Mouse (Mus musculus) spleen, embryonic (tissue): Measurements from ENCODE around the gene C2cd5.
"Not testable (repeated sequence)": the region's sequence is repeated elsewhere in the genome, so short reads cannot be mapped to it uniquely, and the experiment has no call there.

ENCODE experiments used
- CTCF ChIA-PET: fragments of 350-600 bp; sonication (Branson Sonifier 250); formaldehyde crosslinking; loops from one replicate; lab custom pipeline; 2022; lab: Charles Lee

Gene C2cd5

DNA sequence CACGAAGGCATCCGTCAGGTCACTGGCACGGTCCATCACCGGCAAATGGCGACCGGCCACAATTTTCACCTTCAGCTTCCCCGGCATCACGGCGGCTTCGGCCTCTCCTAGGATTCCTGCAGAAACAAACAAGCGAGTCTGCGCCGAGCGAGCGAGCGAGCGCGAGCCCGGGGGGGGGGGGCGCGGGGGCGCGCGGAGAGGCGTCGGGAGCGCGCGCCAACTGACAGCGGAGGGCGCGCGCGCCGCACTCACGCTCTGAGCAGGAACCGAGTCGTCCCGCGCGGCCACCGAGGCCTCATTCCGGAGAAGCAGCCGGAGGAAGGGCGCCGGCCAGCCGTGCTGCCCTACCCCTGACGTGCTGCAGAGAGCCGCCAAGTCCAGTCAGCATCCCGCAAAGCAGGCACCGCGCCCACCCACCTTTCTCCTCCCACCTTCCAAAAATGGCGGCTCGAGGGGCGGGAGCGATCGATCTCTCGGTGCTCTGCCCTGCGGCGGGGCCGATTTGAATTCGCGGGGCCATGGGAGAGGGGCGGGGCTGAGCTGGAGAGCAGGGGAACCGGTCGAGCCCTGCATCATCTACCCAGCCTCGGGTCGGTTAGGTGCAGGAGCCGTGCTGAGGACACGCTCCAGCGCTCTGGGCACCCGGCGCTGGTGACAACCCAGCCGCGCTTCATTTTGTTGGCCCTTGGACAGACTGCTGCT is at the start of gene C2cd5:
C2cd5 (minus strand) TSS at position 461 of the 702 bp plus-strand sequence.
- CTCF ChIA-PET = interaction anchor here (0.5 kb wide), 1 partner anchor 10 kb away, joined by 3 read pairs; no protein-coding TSS in a partner anchor

GRCm38 (mm10) chr6:143148868-143149267 is 48.9 kb upstream of the C2cd5 start:
- CTCF ChIA-PET = no interaction called here

DNA sequence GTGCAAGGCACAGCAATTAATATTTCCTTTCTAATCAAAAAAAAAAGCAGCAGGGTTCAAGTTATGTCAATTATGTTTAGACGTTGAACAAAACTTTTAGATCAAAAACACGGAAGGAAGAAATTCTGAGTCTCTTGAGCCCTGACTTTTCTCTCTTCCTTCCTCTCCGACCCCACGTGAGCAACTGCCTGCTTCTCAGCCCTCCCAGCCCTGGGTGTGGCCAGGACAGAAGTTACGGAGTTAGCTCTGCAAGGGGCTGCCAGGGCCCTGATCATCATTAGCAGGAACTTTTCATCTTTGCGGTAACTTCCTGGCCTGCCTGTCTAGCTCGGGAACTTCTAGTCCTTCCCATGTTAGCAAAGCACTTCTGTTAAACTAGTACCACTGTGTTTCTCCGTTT is 46.8 kb upstream of the C2cd5 start:
- CTCF ChIA-PET = interaction anchor here (1.0 to 1.1 kb wide), 2 partner anchors 21 to 69 kb away, joined by 3 read pairs; no protein-coding TSS in a partner anchor

- CTCF ChIA-PET = interaction anchor here (1.1 kb wide), 1 partner anchor 15 kb away, joined by 3 read pairs; no protein-coding TSS in a partner anchor
Observed at GRCm38 (mm10) chr6:143145051-143145450, 45.1 kb upstream of the C2cd5 start.

- CTCF ChIA-PET = interaction anchor here (1.1 to 1.4 kb wide), 2 partner anchors 14 to 50 kb away, joined by 3 to 5 read pairs; no protein-coding TSS in a partner anchor
Observed at GRCm38 (mm10) chr6:143144556-143144955, 44.6 kb upstream of the C2cd5 start.

GRCm38 (mm10) chr6:143143775-143144273 is 43.9 kb upstream of the C2cd5 start:
- CTCF ChIA-PET = interaction anchor here (1.4 kb wide), 1 partner anchor 50 kb away, joined by 5 read pairs; no protein-coding TSS in a partner anchor

DNA sequence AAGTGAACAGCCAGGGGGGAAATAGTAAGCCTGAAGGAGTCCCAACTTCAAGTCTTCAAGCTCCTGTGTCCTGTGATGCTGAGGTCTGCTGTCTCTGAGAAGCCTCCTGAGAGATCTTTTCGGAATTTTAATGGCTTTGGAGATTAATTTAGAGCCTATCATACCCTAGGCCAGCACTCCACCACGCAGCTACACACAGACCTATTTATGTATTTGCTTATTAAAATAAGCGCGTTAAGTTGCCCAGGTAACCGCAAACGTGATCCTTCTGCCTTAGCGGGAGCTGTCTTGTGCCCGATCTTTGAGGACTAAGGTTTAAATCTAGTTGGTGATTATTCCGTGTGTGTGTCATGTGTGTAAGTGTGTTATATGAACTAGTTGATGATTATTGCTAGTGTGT is 43.4 kb upstream of the C2cd5 start:
- CTCF ChIA-PET = interaction anchor here (1.4 kb wide), 1 partner anchor 51 kb away, joined by 5 read pairs; no protein-coding TSS in a partner anchor

DNA sequence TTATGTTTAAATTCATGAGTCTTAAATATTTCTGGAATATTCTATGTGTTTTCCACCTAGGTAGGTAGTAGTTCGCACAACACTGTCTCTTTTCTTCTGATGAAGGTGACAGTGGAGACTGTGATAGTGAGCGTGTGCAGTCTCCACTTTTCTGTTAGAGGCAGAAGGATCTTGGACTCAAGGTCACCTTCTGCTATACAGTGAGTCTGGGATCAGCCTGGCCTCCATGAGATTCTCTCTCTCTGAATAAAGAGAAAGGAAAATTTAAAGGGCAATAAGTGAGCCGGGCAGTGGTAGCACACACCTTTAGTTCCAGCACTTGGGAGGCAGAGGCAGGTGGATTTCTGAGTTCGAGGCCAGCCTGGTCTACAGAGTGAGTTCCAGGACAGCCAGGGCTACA is 42.9 kb upstream of the C2cd5 start:
- CTCF ChIA-PET = no interaction called here

DNA sequence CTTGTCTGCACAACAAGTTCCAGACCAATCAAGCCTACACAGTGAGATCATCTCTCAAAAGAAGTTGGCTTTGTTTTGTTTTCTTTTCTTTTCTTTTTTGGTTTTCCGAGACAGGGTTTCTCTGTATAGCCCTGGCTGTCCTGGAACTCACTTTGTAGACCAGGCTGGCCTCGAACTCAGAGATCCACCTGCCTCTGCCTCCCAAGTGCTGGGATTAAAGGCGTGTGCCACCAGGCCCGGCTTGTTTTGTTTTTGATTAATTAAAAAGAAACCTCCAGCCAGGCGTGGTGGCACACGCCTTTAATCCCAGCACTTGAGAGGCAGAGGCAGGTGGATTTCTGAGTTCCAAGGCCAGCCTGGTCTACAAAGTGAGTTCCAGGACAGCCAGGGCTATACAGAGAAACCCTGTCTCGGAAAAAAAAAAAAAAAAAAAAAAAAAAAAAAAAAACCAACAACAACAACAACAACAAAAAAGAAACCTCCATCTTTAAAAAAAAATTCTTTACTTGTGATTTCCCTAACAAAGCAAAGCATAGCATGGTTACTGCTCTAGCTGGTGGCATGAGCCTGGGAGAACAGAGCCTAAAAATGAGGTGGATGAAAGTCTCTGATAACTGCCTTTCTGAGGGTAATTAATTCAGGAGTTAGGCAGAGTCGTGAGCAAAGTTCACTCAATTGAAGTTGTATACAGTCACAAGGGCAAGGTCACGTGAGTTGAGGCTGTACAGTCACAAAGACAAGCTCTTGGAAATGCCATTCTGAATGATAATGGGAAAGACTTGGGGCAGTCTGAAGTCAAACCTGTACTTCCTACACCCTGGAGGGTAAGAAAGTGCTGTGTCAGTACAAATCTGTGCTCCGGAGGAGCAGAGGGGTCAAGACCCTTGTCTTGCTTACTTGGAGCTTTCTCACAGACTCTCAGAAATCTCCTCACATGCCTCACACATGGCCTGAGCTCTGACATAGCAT is 42.0 kb upstream of the C2cd5 start:
- CTCF ChIA-PET = not testable (repeated sequence)

DNA sequence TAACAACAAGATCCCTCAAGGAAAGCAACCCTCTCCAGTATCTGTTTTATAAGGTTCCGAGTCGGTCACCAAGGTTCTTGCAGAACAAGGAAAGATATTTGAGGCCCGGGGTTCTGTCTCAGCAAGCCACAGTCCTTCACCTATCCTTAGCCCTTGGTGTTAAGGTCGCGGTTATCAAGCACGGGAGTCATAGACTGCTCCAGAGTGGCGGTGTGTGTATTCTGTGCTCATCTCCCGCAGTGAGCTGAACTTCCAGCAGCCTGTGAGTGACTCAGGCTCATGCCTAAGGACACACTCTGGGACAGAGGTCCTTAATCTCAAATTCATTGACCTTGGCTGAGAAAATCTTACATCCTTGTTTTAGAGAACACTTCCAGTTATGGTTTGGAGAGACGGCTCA is 40.9 kb upstream of the C2cd5 start:
- CTCF ChIA-PET = interaction anchor here (0.7 kb wide), 1 partner anchor 15 kb away, joined by 3 read pairs; no protein-coding TSS in a partner anchor

- CTCF ChIA-PET = no interaction called here
Observed at GRCm38 (mm10) chr6:143139417-143139816, 39.5 kb upstream of the C2cd5 start.

DNA sequence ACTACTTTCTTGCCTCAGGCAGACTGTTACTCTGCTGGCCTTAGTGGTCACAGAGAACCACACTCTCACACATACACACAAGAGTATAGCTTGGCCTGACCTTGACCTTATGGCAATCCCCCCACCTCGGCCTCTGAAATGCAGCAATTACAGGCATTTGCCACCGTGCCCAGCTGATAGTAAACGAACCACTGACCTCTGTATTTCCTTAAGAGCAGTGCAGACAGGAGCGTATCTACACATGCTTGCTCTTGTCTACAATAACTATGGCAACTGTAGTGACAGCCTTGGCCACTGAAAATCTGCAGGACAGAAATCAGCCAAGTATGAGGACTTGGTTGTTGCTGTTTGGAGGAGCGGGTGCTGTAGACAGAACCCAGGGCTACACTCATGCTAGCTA is 37.4 kb upstream of the C2cd5 start:
- CTCF ChIA-PET = no interaction called here

DNA sequence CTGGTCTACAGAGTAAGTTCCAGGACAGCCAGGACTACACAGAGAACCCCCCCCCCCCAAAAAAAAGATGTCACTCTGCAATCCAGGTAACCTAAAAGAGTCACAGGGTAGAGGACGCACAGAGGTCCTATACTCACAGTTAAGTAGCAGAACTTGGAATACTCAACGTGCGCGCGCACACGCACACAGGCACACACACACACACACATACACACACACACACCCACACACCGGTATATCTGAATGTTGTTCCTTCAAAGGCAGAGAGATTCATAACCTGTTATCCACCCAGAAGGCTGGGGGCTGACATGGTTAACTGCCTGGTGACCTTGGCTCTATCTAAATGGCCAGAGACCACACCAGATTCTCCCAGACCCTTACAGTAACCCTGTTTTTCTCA is 36.7 kb upstream of the C2cd5 start:
- CTCF ChIA-PET = no interaction called here

GRCm38 (mm10) chr6:143135097-143135496 is 35.2 kb upstream of the C2cd5 start:
- CTCF ChIA-PET = interaction anchor here (0.6 kb wide), 1 partner anchor 1408 kb away, joined by 5 read pairs; no protein-coding TSS in a partner anchor

- CTCF ChIA-PET = no interaction called here
Observed at GRCm38 (mm10) chr6:143133150-143133549, 33.2 kb upstream of the C2cd5 start.

DNA sequence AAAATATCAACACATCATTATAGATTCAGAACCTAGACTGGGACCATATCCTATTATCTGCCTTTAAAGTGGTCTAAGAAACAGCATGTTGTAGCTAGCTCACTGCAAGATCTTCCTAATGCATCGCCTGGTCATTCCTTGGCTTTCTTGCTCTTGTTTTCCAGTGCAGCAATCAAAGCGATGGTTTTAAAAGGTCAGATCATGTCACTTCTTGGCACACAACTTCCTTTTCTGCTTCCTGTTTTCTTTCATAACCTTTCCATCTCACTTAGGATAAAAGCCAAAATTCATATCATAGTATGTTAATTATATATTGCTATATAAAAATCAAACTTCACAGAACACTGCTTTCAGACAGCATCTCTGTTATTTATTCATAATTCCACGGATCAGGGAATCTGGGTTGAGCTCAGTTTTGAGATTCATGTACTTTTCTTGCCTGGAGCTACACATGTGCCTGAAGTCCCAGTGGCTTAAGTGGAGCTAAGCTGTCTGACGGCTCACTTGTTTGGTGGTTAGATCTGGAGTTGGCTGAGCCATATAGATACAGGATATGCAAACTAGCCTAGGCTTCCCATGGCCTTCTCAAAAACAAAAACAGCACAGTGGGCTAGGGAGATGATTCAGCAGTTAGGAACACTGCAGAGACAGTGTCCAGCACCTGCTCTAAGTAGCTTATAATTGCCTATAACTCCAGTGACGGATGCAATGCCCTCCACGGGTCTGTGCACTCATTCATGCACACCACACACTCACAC is 32.1 kb upstream of the C2cd5 start:
- CTCF ChIA-PET = interaction anchor here (0.7 kb wide), 1 partner anchor 16 kb away, joined by 6 read pairs; no protein-coding TSS in a partner anchor

GRCm38 (mm10) chr6:143130411-143130810 is 30.5 kb upstream of the C2cd5 start:
- CTCF ChIA-PET = interaction anchor here (0.9 kb wide), 1 partner anchor 14 kb away, joined by 3 read pairs; no protein-coding TSS in a partner anchor

DNA sequence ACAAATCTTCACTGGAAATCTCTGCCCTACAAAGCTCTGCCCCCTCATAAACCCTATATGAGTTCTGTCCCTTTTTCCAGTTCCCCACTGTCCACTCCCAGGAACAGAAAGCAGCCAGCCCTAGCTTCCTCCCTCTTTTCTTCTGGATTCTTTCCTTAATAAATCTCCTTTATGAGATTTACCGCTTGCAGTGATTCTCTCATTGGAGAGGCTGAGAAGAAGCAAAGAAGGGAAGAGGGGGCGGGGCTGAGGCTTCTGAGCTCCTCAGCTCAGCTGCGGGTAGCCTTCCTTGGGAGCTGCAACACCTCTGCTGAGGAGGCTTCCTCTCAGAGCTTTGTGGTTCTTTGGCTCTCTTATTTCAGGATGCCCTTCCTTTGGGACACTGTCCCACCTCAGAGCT is 30.0 kb upstream of the C2cd5 start:
- CTCF ChIA-PET = interaction anchor here (0.9 kb wide), 1 partner anchor 15 kb away, joined by 3 read pairs; no protein-coding TSS in a partner anchor

- CTCF ChIA-PET = interaction anchor here (0.6 kb wide), 1 partner anchor 19 kb away, joined by 10 read pairs; no protein-coding TSS in a partner anchor
Observed at GRCm38 (mm10) chr6:143129466-143129865, 29.5 kb upstream of the C2cd5 start.

- CTCF ChIA-PET = no interaction called here
Observed at GRCm38 (mm10) chr6:143125721-143126120, 25.8 kb upstream of the C2cd5 start.
